Comparison of ENCODE assay signal across 12 mouse cellular contexts in genomic region chr13:69932695-69933550, GRCm38 (mm10).
DNase-seq lines count a peak whose midpoint lies in the region; ATAC-seq and TF ChIP-seq lines count a peak whose summit lies in the region.
"Had no signal": no experiment of that assay in that cellular context is flagged by ENCODE, and none has a peak within 500 bp of the region (broad histone marks: within the 10 kb centered on the region; RNA-seq: fewer than 3 reads in every experiment).

No protein-coding gene starts in this region.

- H3K4me3 ChIP-seq in ES-E14 (ENCODE audit: insufficient read depth in 1 of 2, low read depth in 1 of 2, low read length in 2 of 2, poor library complexity in 1 of 2, severe bottlenecking in 1 of 2): no peak overlapping the region
- H3K4me3 ChIP-seq in forebrain, postnatal 0 days (ENCODE audit: low read depth, low read length): no peak overlapping the region
- H3K4me3 ChIP-seq in midbrain, embryonic 12.5 days: no peak overlapping the region
- H3K4me3 ChIP-seq: limb, embryonic 12.5 days had no signal

- H3K9ac ChIP-seq in ES-E14 (ENCODE audit: insufficient read depth, low read depth, low read length, poor library complexity, severe bottlenecking): no peak overlapping the region
- no peak overlapping the region for H3K9ac ChIP-seq in forebrain, postnatal 0 days
- H3K9ac ChIP-seq in midbrain, embryonic 12.5 days (replicated peaks): no peak overlapping the region
- H3K9ac ChIP-seq: limb, embryonic 12.5 days had no signal

- 26% methylated on average over 9 of the region's 9 CpGs for WGBS in forebrain, postnatal 0 days
- 53% methylated on average over 9 of the region's 9 CpGs for WGBS in midbrain, embryonic 12.5 days

- no peak overlapping the region for H3K27ac ChIP-seq in ES-E14 (ENCODE audit: insufficient read depth, low read depth, low read length, poor library complexity, severe bottlenecking)
- H3K27ac ChIP-seq in forebrain, postnatal 0 days (ENCODE audit: low read depth, low read length): peak overlapping the region; percentile 71
- H3K27ac ChIP-seq in midbrain, embryonic 12.5 days (replicated peaks): peak overlapping the region; percentile 71
- H3K27ac ChIP-seq: limb, embryonic 12.5 days; macrophage had no signal

- H3K9me3 ChIP-seq in ES-E14 (ENCODE audit: control insufficient read depth, insufficient read depth, low read depth, low read length): no peaks in the 10 kb centered on the region
- H3K9me3 ChIP-seq in forebrain, postnatal 0 days (ENCODE audit: low read length): no peaks in the 10 kb centered on the region
- H3K9me3 ChIP-seq in midbrain, embryonic 12.5 days: no peaks in the 10 kb centered on the region
- H3K9me3 ChIP-seq: limb, embryonic 12.5 days had no signal

- ATAC-seq in forebrain, postnatal 0 days: peak; percentile 30
- ATAC-seq in midbrain, embryonic 12.5 days (ENCODE audit: low FRiP score, low read depth): no peak
- no peak for ATAC-seq in monocyte, adult 5-6 weeks (replicated peaks; ENCODE audit: insufficient number of reproducible peaks, low FRiP score, low TSS enrichment, poor library complexity, severe bottlenecking)
- ATAC-seq: intestine, embryonic 16.5 days had no signal

- H3K27me3 ChIP-seq in forebrain, postnatal 0 days (ENCODE audit: insufficient read depth, low read length): no peaks in the 10 kb centered on the region
- peaks cover 18% of the 10 kb centered on the region for H3K27me3 ChIP-seq in midbrain, embryonic 12.5 days
- H3K27me3 ChIP-seq: limb, embryonic 12.5 days had no signal

- DNase-seq in ES-E14 (ENCODE audit: low read depth, low spot score) (peak; percentile 19), R1 (ENCODE audit: low read depth, low spot score) (peak; percentile 29)
- no peak for DNase-seq in forebrain, postnatal 0 days
- no peak for DNase-seq in left cerebral cortex, adult 9 months (ENCODE audit: low spot score in 2 of 2)
- DNase-seq in spleen, postnatal 4 days (ENCODE audit: low spot score in 2 of 2): no peak
- DNase-seq in right cerebral cortex, postnatal 10 days (ENCODE audit: low spot score in 2 of 2): no peak

- no peaks in the 10 kb centered on the region for H3K36me3 ChIP-seq in ES-E14 (ENCODE audit: control insufficient read depth, insufficient read depth, low read length, poor library complexity, severe bottlenecking)
- H3K36me3 ChIP-seq in forebrain, postnatal 0 days (ENCODE audit: insufficient read depth): no peaks in the 10 kb centered on the region
- H3K36me3 ChIP-seq in midbrain, embryonic 12.5 days: no peaks in the 10 kb centered on the region
- H3K36me3 ChIP-seq: G1E; limb, embryonic 12.5 days had no signal

- H3K4me1 ChIP-seq in ES-E14 (ENCODE audit: control insufficient read depth in 2 of 2, insufficient read depth in 2 of 2, low read length in 2 of 2, poor library complexity in 1 of 2): no peaks in the 10 kb centered on the region
- peaks cover 20% of the 10 kb centered on the region for H3K4me1 ChIP-seq in forebrain, postnatal 0 days (ENCODE audit: insufficient read depth)
- H3K4me1 ChIP-seq in midbrain, embryonic 12.5 days: peaks cover 12% of the 10 kb centered on the region
- H3K4me1 ChIP-seq: limb, embryonic 12.5 days had no signal

- 0 out of 2 replicates have a peak, but pooled peaks have one; percentile 2 for TF ChIP-seq CTCF in forebrain, postnatal 0 days (IDR thresholded peaks at IDR 0.05; ENCODE audit: low read depth)

- peak overlapping the region; percentile 35 for H3K4me2 ChIP-seq in forebrain, postnatal 0 days (ENCODE audit: low read depth)
- peak overlapping the region; percentile 48 for H3K4me2 ChIP-seq in midbrain, embryonic 12.5 days (replicated peaks)
- H3K4me2 ChIP-seq: limb, embryonic 12.5 days had no signal

- in situ Hi-C loops in ES-E14 (cut with MboI; ENCODE audit: low sequenced_read_pairs in 2 of 2, unreplicated experiment in 2 of 2): no loop called here

TF ChIP-seq in ES-E14, 5 proteins besides CTCF, POLR2A, EP300 and RAD21:
- TF ChIP-seq ZC3H11A (IDR thresholded peaks at IDR 0.05; ENCODE audit: borderline replicate concordance, low read depth, low read length): peak; percentile 67; the same call in 1 of the 2 replicates
- TF ChIP-seq HCFC1 (IDR thresholded peaks at IDR 0.05; ENCODE audit: borderline replicate concordance, insufficient read depth, low read length): no peak
- no peak for TF ChIP-seq CHD2 (IDR thresholded peaks at IDR 0.05; ENCODE audit: low read depth, low read length)

Comparison
In these comparisons a context has a peak if more than half of its experiments do, and no peak if none do; other contexts are left out.
1. DNase-seq: peak in ES-E14 (single experiment) and R1 (single experiment); none in forebrain, postnatal 0 days (single experiment), left cerebral cortex, adult 9 months (0 of 2), spleen, postnatal 4 days (0 of 2) and right cerebral cortex, postnatal 10 days (0 of 2).